Mouse (Mus musculus): ENCODE results near the gene Galnt3. TPM values are rescaled to one million over a fixed set of nuclear protein-coding genes. Genes with fewer than 3 reads are reported as not detected.

Gene Galnt3
- polyA plus RNA-seq, 1 experiment from 2014 or later = 0.70 TPM

- Histone ChIP-seq H3K9me3 (ENCODE audit: control insufficient read depth, low read length) (no peaks in the 10 kb centered on the region), H3K27ac (no peak overlapping the region), H3K4me1 (replicated peaks; ENCODE audit: control insufficient read depth, insufficient read depth, low read length) (peaks cover 6% of the 10 kb centered on the region), H3K4me2 (replicated peaks) (peak overlapping the region; percentile 100), H3K27me3 (ENCODE audit: control insufficient read depth, insufficient read depth, low read length) (peaks cover 24% of the 10 kb centered on the region), H3K9ac (peak overlapping the region; percentile 62), H3K36me3 (replicated peaks; ENCODE audit: control insufficient read depth, insufficient read depth) (no peaks in the 10 kb centered on the region), H3K4me3 (replicated peaks; ENCODE audit: low read length) (peak overlapping the region; percentile 76)
- ATAC-seq (ENCODE audit: low FRiP score) (peak; percentile 71), DNase-seq (ENCODE audit: low spot score) (no peak)
- under 1% methylated on average over 52 of the region's 57 CpGs for WGBS
Observed at GRCm38 (mm10) chr2:66123756-66124589, 821 bp downstream of the Galnt3 start.

DNA sequence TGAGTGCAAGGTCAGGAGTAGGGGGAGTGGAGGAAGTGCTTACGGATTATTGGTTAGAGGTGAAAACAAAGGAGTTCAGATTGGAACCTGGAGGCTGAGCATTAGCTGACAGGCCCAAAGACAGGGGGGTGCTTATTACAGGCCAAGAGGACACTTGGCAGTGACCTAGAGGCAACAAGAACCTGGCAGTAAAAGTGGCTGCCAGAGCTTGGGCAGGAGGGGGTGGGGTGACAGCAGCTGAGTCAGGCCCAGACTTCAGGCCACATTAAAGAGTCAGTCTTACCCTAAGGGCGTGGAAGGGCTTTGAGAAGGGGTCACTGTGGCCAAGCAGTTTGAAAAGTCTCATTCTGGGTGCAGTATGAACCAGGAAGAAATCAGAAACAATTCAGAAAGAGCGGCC is 7.1 kb downstream of the Galnt3 start:
- Histone ChIP-seq H3K4me1 (replicated peaks; ENCODE audit: control insufficient read depth, insufficient read depth, low read length) (no peaks in the 10 kb centered on the region), H3K27ac (no peak overlapping the region), H3K4me3 (replicated peaks; ENCODE audit: low read length) (no peak overlapping the region), H3K9ac (no peak overlapping the region), H3K27me3 (ENCODE audit: control insufficient read depth, insufficient read depth, low read length) (peaks cover 6% of the 10 kb centered on the region), H3K36me3 (replicated peaks; ENCODE audit: control insufficient read depth, insufficient read depth) (no peaks in the 10 kb centered on the region), H3K9me3 (ENCODE audit: control insufficient read depth, low read length) (no peaks in the 10 kb centered on the region), H3K4me2 (replicated peaks) (no peak overlapping the region)
- DNase-seq (ENCODE audit: low spot score) (no peak), ATAC-seq (ENCODE audit: low FRiP score) (no peak)
- 68% methylated on average over 3 of the region's 3 CpGs for WGBS

GRCm38 (mm10) chr2:66107864-66108514 is 16.8 kb downstream of the Galnt3 start:
- H3K4me2 ChIP-seq (replicated peaks) = no peak overlapping the region
- H3K9me3 ChIP-seq (ENCODE audit: control insufficient read depth, low read length) = no peaks in the 10 kb centered on the region
- H3K36me3 ChIP-seq (replicated peaks; ENCODE audit: control insufficient read depth, insufficient read depth) = no peaks in the 10 kb centered on the region
- 96% methylated on average over 9 of the region's 9 CpGs for WGBS
- no peaks in the 10 kb centered on the region for H3K27me3 ChIP-seq (ENCODE audit: control insufficient read depth, insufficient read depth, low read length)
- no peak overlapping the region for H3K4me3 ChIP-seq (replicated peaks; ENCODE audit: low read length)
- H3K4me1 ChIP-seq (replicated peaks; ENCODE audit: control insufficient read depth, insufficient read depth, low read length) = no peaks in the 10 kb centered on the region
- H3K9ac ChIP-seq = no peak overlapping the region
- no peak for DNase-seq (ENCODE audit: low spot score)
- no peak for ATAC-seq (ENCODE audit: low FRiP score)
- H3K27ac ChIP-seq = no peak overlapping the region

DNA sequence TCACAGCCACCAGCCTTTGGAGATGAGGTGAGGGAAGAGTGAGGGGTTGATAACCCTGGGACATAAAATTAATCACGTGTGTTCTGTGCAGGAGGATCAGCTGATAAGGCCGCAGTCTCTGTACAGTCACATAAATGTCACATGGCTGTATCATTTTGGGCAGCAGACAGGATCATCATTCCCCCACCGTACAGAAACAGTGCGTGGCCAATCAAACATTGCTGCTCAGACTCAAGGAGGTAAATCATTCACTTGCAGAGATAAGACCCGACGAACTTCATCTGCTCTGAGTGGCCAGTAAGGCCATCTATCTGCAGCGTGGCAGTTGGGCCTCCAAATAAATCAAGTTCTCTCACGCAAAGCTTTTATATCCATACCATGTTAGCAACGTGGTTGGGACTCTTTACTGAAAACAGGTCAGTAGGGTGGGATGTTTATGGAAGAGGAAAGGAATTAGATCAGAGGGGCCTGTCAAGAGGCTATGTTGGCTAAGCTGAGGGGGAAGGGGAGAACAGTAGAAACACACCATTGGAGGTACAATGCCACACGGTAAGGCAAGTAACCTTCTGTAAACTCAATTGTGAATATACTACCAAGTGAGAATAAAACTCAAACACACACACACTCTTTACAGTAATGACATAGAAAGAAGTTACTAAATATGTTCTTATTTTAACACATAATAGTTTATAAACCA is 20.9 kb downstream of the Galnt3 start:
- no peaks in the 10 kb centered on the region for H3K36me3 ChIP-seq (replicated peaks; ENCODE audit: control insufficient read depth, insufficient read depth)
- no peak overlapping the region for H3K4me3 ChIP-seq (replicated peaks; ENCODE audit: low read length)
- H3K4me1 ChIP-seq (replicated peaks; ENCODE audit: control insufficient read depth, insufficient read depth, low read length) = no peaks in the 10 kb centered on the region
- DNase-seq (ENCODE audit: low spot score) (no peak), ATAC-seq (ENCODE audit: low FRiP score) (no peak)
- H3K4me2 ChIP-seq (replicated peaks) = no peak overlapping the region
- H3K9me3 ChIP-seq (ENCODE audit: control insufficient read depth, low read length) = no peaks in the 10 kb centered on the region
- H3K27ac ChIP-seq = no peak overlapping the region
- no peaks in the 10 kb centered on the region for H3K27me3 ChIP-seq (ENCODE audit: control insufficient read depth, insufficient read depth, low read length)
- 79% methylated on average over 10 of the region's 10 CpGs for WGBS
- H3K9ac ChIP-seq = no peak overlapping the region

DNA sequence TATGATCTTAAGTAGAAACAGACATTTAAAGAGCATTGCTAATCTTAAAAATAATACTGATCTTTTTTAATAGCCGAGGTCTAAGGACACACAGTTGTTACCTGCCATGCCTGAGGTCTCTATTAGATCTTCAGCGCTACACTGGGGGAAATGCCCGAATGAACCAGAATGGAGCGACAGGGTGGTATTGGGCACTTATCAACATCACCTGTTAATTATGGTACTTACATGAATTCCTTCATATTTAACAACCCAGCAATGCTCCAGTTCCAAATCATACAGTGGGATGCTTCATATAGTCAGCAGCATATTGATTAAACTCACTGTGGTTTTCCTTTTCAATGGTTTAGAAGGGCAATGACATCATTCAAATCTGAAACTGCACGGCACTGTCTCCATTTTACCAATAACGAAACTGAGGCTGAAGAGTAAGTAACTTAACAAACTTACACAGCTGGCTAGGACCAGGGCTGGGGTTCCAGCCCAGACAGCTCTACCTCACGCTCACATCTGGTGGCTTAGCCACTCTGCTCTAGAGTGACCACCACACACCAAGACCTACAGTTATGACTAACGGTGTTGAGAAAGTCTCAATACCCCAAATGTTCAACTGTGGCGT is 23.0 kb downstream of the Galnt3 start:
- Histone ChIP-seq H3K27me3 (ENCODE audit: control insufficient read depth, insufficient read depth, low read length) (no peaks in the 10 kb centered on the region), H3K9me3 (ENCODE audit: control insufficient read depth, low read length) (no peaks in the 10 kb centered on the region), H3K9ac (no peak overlapping the region), H3K4me1 (replicated peaks; ENCODE audit: control insufficient read depth, insufficient read depth, low read length) (no peaks in the 10 kb centered on the region), H3K27ac (no peak overlapping the region), H3K4me3 (replicated peaks; ENCODE audit: low read length) (no peak overlapping the region), H3K36me3 (replicated peaks; ENCODE audit: control insufficient read depth, insufficient read depth) (no peaks in the 10 kb centered on the region), H3K4me2 (replicated peaks) (no peak overlapping the region)
- ATAC-seq (ENCODE audit: low FRiP score) = no peak
- DNase-seq (ENCODE audit: low spot score) = no peak
- 93% methylated on average over 9 of the region's 9 CpGs for WGBS

GRCm38 (mm10) chr2:66100671-66101351 is 24.0 kb downstream of the Galnt3 start:
- DNase-seq (ENCODE audit: low spot score) (no peak), ATAC-seq (ENCODE audit: low FRiP score) (no peak)
- Histone ChIP-seq H3K9me3 (ENCODE audit: control insufficient read depth, low read length) (no peaks in the 10 kb centered on the region), H3K4me1 (replicated peaks; ENCODE audit: control insufficient read depth, insufficient read depth, low read length) (no peaks in the 10 kb centered on the region), H3K36me3 (replicated peaks; ENCODE audit: control insufficient read depth, insufficient read depth) (no peaks in the 10 kb centered on the region), H3K9ac (no peak overlapping the region), H3K4me3 (replicated peaks; ENCODE audit: low read length) (no peak overlapping the region), H3K4me2 (replicated peaks) (no peak overlapping the region), H3K27ac (no peak overlapping the region), H3K27me3 (ENCODE audit: control insufficient read depth, insufficient read depth, low read length) (no peaks in the 10 kb centered on the region)
- WGBS = 44% methylated on average over 17 of the region's 17 CpGs

DNA sequence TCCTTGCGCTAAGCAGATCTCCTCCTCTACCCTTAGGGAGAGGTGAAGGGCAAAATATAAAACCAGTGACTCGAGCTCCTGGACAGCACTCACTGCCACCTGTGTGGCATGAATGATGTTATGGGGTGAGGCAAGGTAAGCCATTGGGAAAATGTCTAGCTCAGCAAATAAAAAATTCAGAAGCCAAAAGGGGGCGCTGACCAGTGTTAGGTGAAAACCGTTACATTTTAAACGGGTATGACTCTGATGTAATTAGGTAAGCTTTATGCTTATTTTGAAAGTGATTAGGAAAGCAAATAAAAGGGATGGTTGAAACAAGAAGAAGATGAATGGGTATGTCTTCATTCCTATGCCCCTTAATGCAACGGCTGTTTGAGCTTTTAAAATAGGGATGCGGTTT is 24.6 kb downstream of the Galnt3 start:
- ATAC-seq (ENCODE audit: low FRiP score) (no peak), DNase-seq (ENCODE audit: low spot score) (no peak)
- Histone ChIP-seq H3K4me2 (replicated peaks) (no peak overlapping the region), H3K27me3 (ENCODE audit: control insufficient read depth, insufficient read depth, low read length) (no peaks in the 10 kb centered on the region), H3K27ac (no peak overlapping the region), H3K4me1 (replicated peaks; ENCODE audit: control insufficient read depth, insufficient read depth, low read length) (no peaks in the 10 kb centered on the region), H3K9me3 (ENCODE audit: control insufficient read depth, low read length) (no peaks in the 10 kb centered on the region), H3K9ac (no peak overlapping the region), H3K4me3 (replicated peaks; ENCODE audit: low read length) (no peak overlapping the region), H3K36me3 (replicated peaks; ENCODE audit: control insufficient read depth, insufficient read depth) (no peaks in the 10 kb centered on the region)
- WGBS = 51% methylated on average over 7 of the region's 7 CpGs

GRCm38 (mm10) chr2:66094622-66095181 is 30.1 kb downstream of the Galnt3 start:
- H3K4me3 ChIP-seq (replicated peaks; ENCODE audit: low read length) = no peak overlapping the region
- ATAC-seq (ENCODE audit: low FRiP score) (no peak), DNase-seq (ENCODE audit: low spot score) (no peak)
- H3K36me3 ChIP-seq (replicated peaks; ENCODE audit: control insufficient read depth, insufficient read depth) = no peaks in the 10 kb centered on the region
- H3K9ac ChIP-seq = no peak overlapping the region
- H3K9me3 ChIP-seq (ENCODE audit: control insufficient read depth, low read length) = no peaks in the 10 kb centered on the region
- no peak overlapping the region for H3K27ac ChIP-seq
- 64% methylated on average over 4 of the region's 4 CpGs for WGBS
- no peaks in the 10 kb centered on the region for H3K27me3 ChIP-seq (ENCODE audit: control insufficient read depth, insufficient read depth, low read length)
- no peak overlapping the region for H3K4me2 ChIP-seq (replicated peaks)
- H3K4me1 ChIP-seq (replicated peaks; ENCODE audit: control insufficient read depth, insufficient read depth, low read length) = no peaks in the 10 kb centered on the region
